Mouse (Mus musculus): Measurements from ENCODE around the gene Iars2. TPM values are rescaled to one million over a fixed set of nuclear protein-coding genes. Genes with fewer than 3 reads are reported as not detected.

Iars2 gene
- polyA plus RNA-seq, 1 experiment from 2014 or later, result 31.7 TPM

GRCm38 (mm10) chr1:185289231-185289630 lies 40.0 kb downstream of the Iars2 start:
- Histone ChIP-seq H3K4me1 (peaks cover 5% of the 10 kb centered on the region; the same call in 1 of the 2 replicates), H3K36me3 (peaks cover 82% of the 10 kb centered on the region), H3K27ac (no peak overlapping the region), H3K9me3 (no peaks in the 10 kb centered on the region), H3K4me3 (no peak overlapping the region), H3K27me3 (ENCODE audit: insufficient read depth, poor library complexity, severe bottlenecking) (no peaks in the 10 kb centered on the region)
- no peak for DNase-seq (ENCODE audit: low spot score)
- WGBS, result 83% methylated on average over 5 of the region's 5 CpGs

GRCm38 (mm10) chr1:185287066-185287465 lies 42.1 kb downstream of the Iars2 start:
- H3K27ac ChIP-seq, result no peak overlapping the region

GRCm38 (mm10) chr1:185285171-185285570 lies 44.0 kb downstream of the Iars2 start:
- Histone ChIP-seq H3K4me3 (no peak overlapping the region), H3K36me3 (peaks cover 78% of the 10 kb centered on the region), H3K9me3 (no peaks in the 10 kb centered on the region), H3K4me1 (peaks cover 5% of the 10 kb centered on the region; the same call in 1 of the 2 replicates), H3K27ac (no peak overlapping the region), H3K27me3 (ENCODE audit: insufficient read depth, poor library complexity, severe bottlenecking) (no peaks in the 10 kb centered on the region)
- no peak for DNase-seq (ENCODE audit: low spot score)
- 79% methylated on average over 4 of the region's 4 CpGs for WGBS

More at GRCm38 (mm10) chr1:185287066-185287465, 42.1 kb downstream of the Iars2 start:
- Histone ChIP-seq H3K9me3 (no peaks in the 10 kb centered on the region), H3K27me3 (ENCODE audit: insufficient read depth, poor library complexity, severe bottlenecking) (no peaks in the 10 kb centered on the region), H3K4me3 (no peak overlapping the region), H3K4me1 (peaks cover 5% of the 10 kb centered on the region; the same call in 1 of the 2 replicates), H3K36me3 (peaks cover 80% of the 10 kb centered on the region)
- WGBS, result 85% methylated on average over 20 of the region's 20 CpGs
- no peak for DNase-seq (ENCODE audit: low spot score)

- Histone ChIP-seq H3K27me3 (ENCODE audit: insufficient read depth, poor library complexity, severe bottlenecking) (no peaks in the 10 kb centered on the region), H3K9me3 (no peaks in the 10 kb centered on the region), H3K36me3 (peaks cover 79% of the 10 kb centered on the region), H3K4me1 (peaks cover 5% of the 10 kb centered on the region; the same call in 1 of the 2 replicates), H3K27ac (no peak overlapping the region), H3K4me3 (no peak overlapping the region)
- DNase-seq (ENCODE audit: low spot score), result no peak
- 57% methylated on average over 4 of the region's 4 CpGs for WGBS
Observed at GRCm38 (mm10) chr1:185284740-185285139, 44.5 kb downstream of the Iars2 start.

GRCm38 (mm10) chr1:185283247-185283646 lies 45.9 kb downstream of the Iars2 start:
- H3K4me1 ChIP-seq, result peaks cover 9% of the 10 kb centered on the region
- H3K36me3 ChIP-seq, result peaks cover 88% of the 10 kb centered on the region
- WGBS, result 92% methylated on average over 15 of the region's 15 CpGs
- H3K4me3 ChIP-seq, result no peak overlapping the region
- no peak overlapping the region for H3K27ac ChIP-seq
- no peaks in the 10 kb centered on the region for H3K9me3 ChIP-seq
- no peak for DNase-seq (ENCODE audit: low spot score)
- no peaks in the 10 kb centered on the region for H3K27me3 ChIP-seq (ENCODE audit: insufficient read depth, poor library complexity, severe bottlenecking)

- peaks cover 9% of the 10 kb centered on the region for H3K4me1 ChIP-seq
Observed at GRCm38 (mm10) chr1:185282846-185283245, 46.4 kb downstream of the Iars2 start.

GRCm38 (mm10) chr1:185280616-185281015 lies 48.6 kb downstream of the Iars2 start:
- Histone ChIP-seq H3K36me3 (peaks cover 86% of the 10 kb centered on the region), H3K9me3 (no peaks in the 10 kb centered on the region), H3K4me1 (peaks cover 14% of the 10 kb centered on the region), H3K27ac (no peak overlapping the region), H3K27me3 (ENCODE audit: insufficient read depth, poor library complexity, severe bottlenecking) (no peaks in the 10 kb centered on the region), H3K4me3 (no peak overlapping the region)
- 88% methylated on average over 4 of the region's 4 CpGs for WGBS
- no peak for DNase-seq (ENCODE audit: low spot score)

More at GRCm38 (mm10) chr1:185282846-185283245, 46.4 kb downstream of the Iars2 start:
- WGBS, result 94% methylated on average over 11 of the region's 11 CpGs
- Histone ChIP-seq H3K4me3 (no peak overlapping the region), H3K27ac (no peak overlapping the region), H3K9me3 (no peaks in the 10 kb centered on the region), H3K27me3 (ENCODE audit: insufficient read depth, poor library complexity, severe bottlenecking) (no peaks in the 10 kb centered on the region), H3K36me3 (peaks cover 88% of the 10 kb centered on the region)
- no peak for DNase-seq (ENCODE audit: low spot score)

GRCm38 (mm10) chr1:185279288-185279687 lies 49.9 kb downstream of the Iars2 start:
- Histone ChIP-seq H3K4me1 (peaks cover 13% of the 10 kb centered on the region), H3K9me3 (no peaks in the 10 kb centered on the region), H3K27ac (no peak overlapping the region), H3K36me3 (peaks cover 90% of the 10 kb centered on the region), H3K27me3 (ENCODE audit: insufficient read depth, poor library complexity, severe bottlenecking) (no peaks in the 10 kb centered on the region), H3K4me3 (no peak overlapping the region)
- 75% methylated on average over 9 of the region's 9 CpGs for WGBS
- no peak for DNase-seq (ENCODE audit: low spot score)

GRCm38 (mm10) chr1:185277022-185277421 lies 52.2 kb downstream of the Iars2 start:
- WGBS, result 66% methylated on average over 11 of the region's 11 CpGs
- no peak for DNase-seq (ENCODE audit: low spot score)
- H3K36me3 ChIP-seq, result peaks cover 87% of the 10 kb centered on the region

GRCm38 (mm10) chr1:185275976-185276375 lies 53.2 kb downstream of the Iars2 start:
- Histone ChIP-seq H3K4me1 (peaks cover 13% of the 10 kb centered on the region), H3K4me3 (no peak overlapping the region), H3K27me3 (ENCODE audit: insufficient read depth, poor library complexity, severe bottlenecking) (no peaks in the 10 kb centered on the region), H3K27ac (no peak overlapping the region), H3K9me3 (no peaks in the 10 kb centered on the region), H3K36me3 (peaks cover 89% of the 10 kb centered on the region)
- 78% methylated on average over 7 of the region's 7 CpGs for WGBS
- no peak for DNase-seq (ENCODE audit: low spot score)

More at GRCm38 (mm10) chr1:185277022-185277421, 52.2 kb downstream of the Iars2 start:
- peaks cover 13% of the 10 kb centered on the region for H3K4me1 ChIP-seq
- no peak overlapping the region for H3K4me3 ChIP-seq
- no peaks in the 10 kb centered on the region for H3K27me3 ChIP-seq (ENCODE audit: insufficient read depth, poor library complexity, severe bottlenecking)
- H3K27ac ChIP-seq, result no peak overlapping the region
- no peaks in the 10 kb centered on the region for H3K9me3 ChIP-seq

GRCm38 (mm10) chr1:185274819-185275545 lies 54.2 kb downstream of the Iars2 start:
- H3K4me3 ChIP-seq, result no peak overlapping the region
- 67% methylated on average over 5 of the region's 5 CpGs for WGBS
- DNase-seq (ENCODE audit: low spot score), result no peak
- H3K27ac ChIP-seq, result no peak overlapping the region
- no peaks in the 10 kb centered on the region for H3K9me3 ChIP-seq
- peaks cover 13% of the 10 kb centered on the region for H3K4me1 ChIP-seq
- H3K27me3 ChIP-seq (ENCODE audit: insufficient read depth, poor library complexity, severe bottlenecking), result no peaks in the 10 kb centered on the region
- H3K36me3 ChIP-seq, result peaks cover 88% of the 10 kb centered on the region

GRCm38 (mm10) chr1:185271373-185271772 lies 57.8 kb downstream of the Iars2 start:
- WGBS, result 91% methylated on average over 9 of the region's 9 CpGs
- H3K9me3 ChIP-seq, result no peaks in the 10 kb centered on the region
- DNase-seq (ENCODE audit: low spot score), result no peak

GRCm38 (mm10) chr1:185270403-185271097 lies 58.6 kb downstream of the Iars2 start:
- H3K36me3 ChIP-seq, result peaks cover 81% of the 10 kb centered on the region
- no peaks in the 10 kb centered on the region for H3K27me3 ChIP-seq (ENCODE audit: insufficient read depth, poor library complexity, severe bottlenecking)
- no peaks in the 10 kb centered on the region for H3K9me3 ChIP-seq
- H3K27ac ChIP-seq, result no peak overlapping the region
- peaks cover 5% of the 10 kb centered on the region; the same call in 1 of the 2 replicates for H3K4me1 ChIP-seq
- DNase-seq (ENCODE audit: low spot score), result no peak
- no peak overlapping the region for H3K4me3 ChIP-seq
- WGBS, result 93% methylated on average over 8 of the region's 8 CpGs

More at GRCm38 (mm10) chr1:185271373-185271772, 57.8 kb downstream of the Iars2 start:
- peaks cover 5% of the 10 kb centered on the region; the same call in 1 of the 2 replicates for H3K4me1 ChIP-seq
- no peaks in the 10 kb centered on the region for H3K27me3 ChIP-seq (ENCODE audit: insufficient read depth, poor library complexity, severe bottlenecking)
- H3K27ac ChIP-seq, result no peak overlapping the region
- no peak overlapping the region for H3K4me3 ChIP-seq
- H3K36me3 ChIP-seq, result peaks cover 82% of the 10 kb centered on the region
